Comparison of ENCODE assay signal across 19 mouse cellular contexts in the genomic region with DNA sequence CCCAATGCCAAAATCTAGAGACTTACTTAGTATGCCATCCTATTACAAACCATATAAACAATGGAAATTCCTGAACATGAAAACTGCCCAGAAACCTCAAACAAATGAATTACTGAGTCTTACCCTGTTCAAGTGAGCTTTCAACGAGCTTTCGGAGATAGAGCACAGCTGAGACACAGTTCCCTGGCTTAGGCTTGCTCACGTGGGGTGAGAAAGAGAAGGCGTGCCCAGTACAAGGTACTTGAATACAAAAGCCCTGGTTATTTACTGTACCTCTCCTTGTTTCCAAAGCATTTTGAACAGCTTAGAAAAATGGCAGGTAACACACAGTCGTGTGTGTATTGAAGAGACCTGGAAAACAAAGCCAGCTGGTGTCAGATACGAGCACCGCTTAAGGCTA.
"Had no signal": no experiment of that assay in that cellular context is flagged by ENCODE, and none has a peak within 500 bp of the region (broad histone marks: within the 10 kb centered on the region; RNA-seq: fewer than 3 reads in every experiment).

No protein-coding gene starts in this region.

- H3K9me3 ChIP-seq: neural tube, embryonic 13.5 days; neural tube, embryonic 15.5 days had no signal

- DNase-seq: liver, embryonic 13.5 days; liver, postnatal 0 days; midbrain, embryonic 14.5 days; retina, postnatal 1 day; right cerebral cortex, adult 18-20 months; right cerebral cortex, postnatal 25 days; right cerebral cortex, postnatal 4 days; spleen, adult 18-20 months; thymus, adult 18-20 months; thymus, postnatal 14 days; thymus, postnatal 36 days had no signal

- H3K36me3 ChIP-seq: liver, embryonic 13.5 days; liver, embryonic 15.5 days; midbrain, embryonic 12.5 days; neural tube, embryonic 13.5 days; neural tube, embryonic 15.5 days had no signal

- H3K27ac ChIP-seq: liver, embryonic 13.5 days; liver, embryonic 15.5 days; midbrain, embryonic 10.5 days; midbrain, embryonic 12.5 days; neural tube, embryonic 13.5 days; neural tube, embryonic 15.5 days had no signal

- H3K4me3 ChIP-seq: liver, embryonic 13.5 days; liver, embryonic 15.5 days; midbrain, embryonic 10.5 days; midbrain, embryonic 12.5 days; myocyte; neural tube, embryonic 13.5 days; neural tube, embryonic 15.5 days had no signal

- H3K4me1 ChIP-seq: liver, embryonic 13.5 days; liver, embryonic 15.5 days had no signal

- H3K27me3 ChIP-seq: liver, embryonic 13.5 days; liver, embryonic 15.5 days; midbrain, embryonic 12.5 days; neural tube, embryonic 13.5 days; neural tube, embryonic 15.5 days had no signal

- H3K9ac ChIP-seq: liver, embryonic 13.5 days; liver, embryonic 15.5 days; liver, postnatal 0 days; midbrain, embryonic 12.5 days; neural tube, embryonic 13.5 days; neural tube, embryonic 15.5 days had no signal

- H3K4me2 ChIP-seq: liver, embryonic 11.5 days; liver, embryonic 13.5 days; liver, embryonic 15.5 days; midbrain, embryonic 12.5 days; neural tube, embryonic 13.5 days; neural tube, embryonic 15.5 days had no signal

- ATAC-seq: liver, postnatal 0 days; midbrain, embryonic 16.5 days had no signal
